Comparison of ENCODE assay signal across 8 mouse cellular contexts in the genomic region with DNA sequence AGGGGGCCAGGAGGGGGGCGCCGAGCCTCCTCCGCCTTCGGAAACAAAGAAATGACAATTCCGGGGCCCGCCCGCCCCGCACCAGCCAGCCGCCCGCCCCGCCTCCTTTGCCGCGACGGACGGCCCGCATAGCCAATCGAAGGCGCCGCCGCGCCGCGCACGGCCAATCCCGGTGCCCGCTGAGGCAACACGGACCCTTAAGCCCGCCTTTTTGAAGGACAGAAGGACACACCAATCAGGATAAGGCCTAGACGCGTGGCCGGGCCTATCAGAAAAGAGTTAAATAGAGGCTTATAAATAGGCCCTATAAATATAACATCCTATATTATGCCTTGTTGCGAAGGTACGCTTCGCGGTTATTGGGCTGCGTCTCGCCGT. TPM values are rescaled to one million over a fixed set of nuclear protein-coding genes. Genes with fewer than 3 reads are reported as not detected.
DNase-seq lines count a peak whose midpoint lies in the region; ATAC-seq and TF ChIP-seq lines count a peak whose summit lies in the region.

A gene (minus strand): TSS at position 87 of the 378 bp plus-strand sequence.

- H3K4me3 ChIP-seq in heart, embryonic 15.5 days: peak within 1 kb of the TSS; percentile 99
- H3K4me3 ChIP-seq in liver, embryonic 14.5 days (ENCODE audit: insufficient read depth in 1 of 2, low read depth in 2 of 2, low read length in 2 of 2): peak within 1 kb of the TSS; percentile 88 to 93
- peak within 1 kb of the TSS; percentile 99 for H3K4me3 ChIP-seq in neural tube, embryonic 11.5 days (ENCODE audit: low read depth, low read length)
- peak within 1 kb of the TSS; percentile 96 for H3K4me3 ChIP-seq in stomach, postnatal 0 days (ENCODE audit: low read depth, low read length)

- WGBS in heart, embryonic 15.5 days: under 1% methylated on average over 38 of the region's 38 CpGs
- under 1% methylated on average over 38 of the region's 38 CpGs for WGBS in liver, embryonic 14.5 days (ENCODE audit: insufficient replicate concordance)
- 1% methylated on average over 29 of the region's 38 CpGs for WGBS in neural tube, embryonic 11.5 days
- WGBS in stomach, postnatal 0 days: under 1% methylated on average over 35 of the region's 38 CpGs

- H3K4me2 ChIP-seq in heart, embryonic 15.5 days: peak within 1 kb of the TSS; percentile 92
- H3K4me2 ChIP-seq in liver, embryonic 14.5 days (ENCODE audit: low read depth): peak within 1 kb of the TSS; percentile 82
- H3K4me2 ChIP-seq in neural tube, embryonic 11.5 days (ENCODE audit: low read depth): peak within 1 kb of the TSS; percentile 75
- peak within 1 kb of the TSS; percentile 95 for H3K4me2 ChIP-seq in stomach, postnatal 0 days (replicated peaks; ENCODE audit: low read depth)

- peak; percentile 88 for ATAC-seq in erythroid progenitor cell, adult 5-6 weeks (replicated peaks; ENCODE audit: low FRiP score, poor library complexity, severe bottlenecking)
- ATAC-seq in heart, embryonic 15.5 days (replicated peaks; ENCODE audit: insufficient number of reproducible peaks, insufficient read depth, low FRiP score, low read depth): peak; percentile 97
- ATAC-seq in liver, embryonic 14.5 days (ENCODE audit: insufficient read depth): peak; percentile 91
- ATAC-seq in neural tube, embryonic 11.5 days (ENCODE audit: insufficient read depth, low FRiP score, low TSS enrichment): peak; percentile 97
- peak; percentile 96 for ATAC-seq in stomach, postnatal 0 days (ENCODE audit: low FRiP score, low TSS enrichment)

- peak; percentile 45; the same call in 1 of the 2 replicates for TF ChIP-seq EP300 in liver, embryonic 14.5 days (IDR thresholded peaks at IDR 0.05; ENCODE audit: low read depth)
- TF ChIP-seq EP300 in stomach, postnatal 0 days (optimal IDR thresholded peaks at IDR 0.05): no peak

- no peaks in the 10 kb centered on the region for H3K9me3 ChIP-seq in heart, embryonic 15.5 days (replicated peaks)
- no peaks in the 10 kb centered on the region for H3K9me3 ChIP-seq in liver, embryonic 14.5 days (ENCODE audit: control insufficient read depth, low read length)
- no peaks in the 10 kb centered on the region for H3K9me3 ChIP-seq in neural tube, embryonic 11.5 days (ENCODE audit: control insufficient read depth, low read length)
- H3K9me3 ChIP-seq in stomach, postnatal 0 days (ENCODE audit: control insufficient read depth, low read length): no peaks in the 10 kb centered on the region

- peak within 1 kb of the TSS; percentile 83 for H3K27ac ChIP-seq in heart, embryonic 15.5 days
- H3K27ac ChIP-seq in liver, embryonic 14.5 days: peak within 1 kb of the TSS; percentile 84
- H3K27ac ChIP-seq in neural tube, embryonic 11.5 days (ENCODE audit: low read depth, low read length): peak within 1 kb of the TSS; percentile 94
- H3K27ac ChIP-seq in stomach, postnatal 0 days (replicated peaks): peak within 1 kb of the TSS; percentile 98

- TF ChIP-seq CTCF in liver, embryonic 14.5 days (IDR thresholded peaks at IDR 0.05; ENCODE audit: low read depth): no peak
- TF ChIP-seq CTCF in stomach, postnatal 0 days (IDR thresholded peaks at IDR 0.05; ENCODE audit: low read depth): no peak

- H3K4me1 ChIP-seq in heart, embryonic 15.5 days (replicated peaks): peaks cover 17% of the 10 kb centered on the region
- peaks cover 11 to 27% of the 10 kb centered on the region in 2 experiments for H3K4me1 ChIP-seq in liver, embryonic 14.5 days (replicated peaks; ENCODE audit: control insufficient read depth in 2 of 2, insufficient read depth in 2 of 2, low read length in 1 of 2)
- peaks cover 12% of the 10 kb centered on the region for H3K4me1 ChIP-seq in neural tube, embryonic 11.5 days (ENCODE audit: control insufficient read depth, insufficient read depth, low read length)
- no peaks in the 10 kb centered on the region for H3K4me1 ChIP-seq in stomach, postnatal 0 days (replicated peaks; ENCODE audit: control insufficient read depth, insufficient read depth)

- H3K36me3 ChIP-seq in heart, embryonic 15.5 days: no peaks in the 10 kb centered on the region
- no peaks in the 10 kb centered on the region for H3K36me3 ChIP-seq in liver, embryonic 14.5 days (replicated peaks; ENCODE audit: control insufficient read depth, insufficient read depth, low read depth)
- H3K36me3 ChIP-seq in neural tube, embryonic 11.5 days (ENCODE audit: control insufficient read depth, insufficient read depth, low read length): no peaks in the 10 kb centered on the region
- H3K36me3 ChIP-seq in stomach, postnatal 0 days (ENCODE audit: control insufficient read depth, insufficient read depth, low read length): no peaks in the 10 kb centered on the region

- peaks cover 12% of the 10 kb centered on the region for H3K27me3 ChIP-seq in heart, embryonic 15.5 days
- no peaks in the 10 kb centered on the region; the same call in 1 of the 2 replicates for H3K27me3 ChIP-seq in liver, embryonic 14.5 days (ENCODE audit: control insufficient read depth, insufficient read depth, low read length)
- H3K27me3 ChIP-seq in neural tube, embryonic 11.5 days (ENCODE audit: control insufficient read depth, insufficient read depth, low read length): 0 out of 2 replicates have a peak, but pooled peaks cover 4% of the 10 kb centered on the region
- H3K27me3 ChIP-seq in stomach, postnatal 0 days (ENCODE audit: control insufficient read depth, insufficient read depth, low read length): no peaks in the 10 kb centered on the region

- peak; percentile 98 for DNase-seq in CD4-positive, CD25-positive, alpha-beta regulatory T cell, adult 2 months (ENCODE audit: low read depth, low spot score)
- peak; percentile 97 for DNase-seq in brain, embryonic 18.5 days (ENCODE audit: low read depth, low spot score)
- peak; percentile 99 for DNase-seq in kidney, postnatal 25 days
- DNase-seq in liver, embryonic 14.5 days (ENCODE audit: low read depth in 3 of 3, low spot score in 3 of 3): peak; percentile 97 to 98 (median 97)
- DNase-seq in neural tube, embryonic 11.5 days (ENCODE audit: low spot score): peak; percentile 98
- peak; percentile 97 for DNase-seq in stomach, postnatal 0 days (ENCODE audit: low spot score)

- H3K9ac ChIP-seq in heart, embryonic 15.5 days: peak within 1 kb of the TSS; percentile 97
- peak within 1 kb of the TSS; percentile 93 for H3K9ac ChIP-seq in liver, embryonic 14.5 days (replicated peaks)
- H3K9ac ChIP-seq in neural tube, embryonic 11.5 days (ENCODE audit: low read length): peak within 1 kb of the TSS; percentile 98
- peak within 1 kb of the TSS; percentile 91 for H3K9ac ChIP-seq in stomach, postnatal 0 days (ENCODE audit: low read length)

RNA-seq across cellular contexts. Expression of the gene that starts here (rescaled TPM):
- 61.6 and 62.9 TPM in 2 replicates for total RNA-seq in erythroid progenitor cell, adult 5-6 weeks (2015; ENCODE audit: low replicate concordance)
- 125 and 136 TPM in 2 replicates for total RNA-seq in erythroid progenitor cell, adult 5-6 weeks (2017; ENCODE audit: low replicate concordance)
- polyA plus RNA-seq in heart, embryonic 15.5 days (2015; fragmentation: Nextera tagmentation; extraction: Ambion mirVana): 22.0 and 25.5 TPM in 2 replicates
- 5.7 and 9.3 TPM in 2 replicates for polyA plus RNA-seq in liver, embryonic 14.5 days (2012; rRNA removed)
- polyA plus RNA-seq in liver, embryonic 14.5 days (2014; fragmentation: Nextera tagmentation; extraction: Ambion mirVana): 11.7 and 13.0 TPM in 2 replicates
- 47.2 and 49.3 TPM in 2 replicates for polyA plus RNA-seq in neural tube, embryonic 11.5 days (2014; fragmentation: Nextera tagmentation; extraction: Ambion mirVana)
- polyA plus RNA-seq in stomach, postnatal 0 days (2015; fragmentation: Nextera tagmentation; extraction: Ambion mirVana): 20.8 and 24.1 TPM in 2 replicates

Comparison
In these comparisons a context has a peak if more than half of its experiments do, and no peak if none do; other contexts are left out.
1. Peak in every context shown above with its lines: DNase-seq, ATAC-seq, H3K4me3 ChIP-seq and H3K27ac ChIP-seq.